Mouse (Mus musculus) c-Kit-positive CD71-positive TER-119-positive erythroid progenitor cells, embryonic 14.5 days (primary cell): ENCODE results near the gene Aacs.

Experiments used
- DNase-seq: peaks from one replicate; pipeline ENCODE4 v3.0.0-alpha.2; 2013; ENCODE audit warnings: low spot score

The Aacs gene

DNA sequence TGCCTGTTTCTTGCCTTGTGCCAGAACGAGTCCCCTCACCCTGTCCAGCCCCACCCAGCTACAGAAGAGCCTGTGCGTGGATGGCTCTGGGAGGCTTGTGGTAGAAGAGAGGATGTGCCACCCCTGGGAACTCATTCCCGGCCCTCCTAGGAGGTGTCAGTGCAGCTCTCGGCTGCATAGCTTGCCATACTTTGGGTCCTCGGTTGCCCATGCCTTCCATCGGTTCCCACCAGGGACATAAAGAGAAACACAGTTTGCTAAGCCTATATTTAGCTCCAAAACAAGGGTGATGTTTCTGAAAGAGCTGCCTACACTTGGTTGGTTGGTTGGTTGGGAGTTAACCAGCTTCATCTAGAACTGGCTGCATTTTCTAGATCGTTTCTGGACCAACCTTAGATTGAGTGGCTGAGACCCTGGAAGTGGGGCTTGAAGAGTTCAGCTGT, 58.6 kb downstream of the Aacs start:
- no peak for DNase-seq

DNA sequence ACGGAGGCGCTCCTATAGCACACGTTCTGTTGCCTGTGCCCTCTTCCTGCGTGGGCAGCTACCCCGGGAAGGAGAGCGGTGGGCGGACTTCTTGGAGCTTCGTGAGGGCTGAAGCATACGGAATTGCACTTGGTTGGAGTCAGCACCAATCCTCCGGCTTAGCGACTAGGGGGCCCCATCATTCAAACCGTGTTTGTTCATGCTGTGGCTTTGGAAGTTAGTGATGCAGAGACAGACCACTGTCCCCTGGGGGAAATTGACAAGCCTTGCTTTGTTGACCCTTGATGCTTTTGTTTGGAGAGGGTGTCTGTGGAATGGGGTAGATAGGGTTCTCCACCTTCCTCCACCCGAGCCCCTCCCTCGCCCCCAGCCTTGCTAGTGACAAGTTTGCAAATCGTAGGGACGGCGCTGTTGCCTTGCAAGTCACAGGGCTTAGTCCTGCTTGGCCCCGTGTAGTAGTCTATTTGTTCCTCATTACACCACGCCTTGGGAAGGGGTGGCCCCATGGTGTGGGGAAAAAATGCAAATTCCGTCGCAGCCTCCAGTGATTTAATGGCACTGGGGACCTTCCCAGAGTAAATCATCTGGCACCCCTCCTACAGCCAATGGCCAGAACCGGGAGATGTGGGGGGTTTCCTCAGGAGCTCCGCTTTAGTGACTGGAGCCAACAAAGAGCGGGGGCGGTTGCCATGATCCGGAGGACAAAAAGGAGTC, 59.2 kb downstream of the Aacs start:
- DNase-seq: no peak

DNA sequence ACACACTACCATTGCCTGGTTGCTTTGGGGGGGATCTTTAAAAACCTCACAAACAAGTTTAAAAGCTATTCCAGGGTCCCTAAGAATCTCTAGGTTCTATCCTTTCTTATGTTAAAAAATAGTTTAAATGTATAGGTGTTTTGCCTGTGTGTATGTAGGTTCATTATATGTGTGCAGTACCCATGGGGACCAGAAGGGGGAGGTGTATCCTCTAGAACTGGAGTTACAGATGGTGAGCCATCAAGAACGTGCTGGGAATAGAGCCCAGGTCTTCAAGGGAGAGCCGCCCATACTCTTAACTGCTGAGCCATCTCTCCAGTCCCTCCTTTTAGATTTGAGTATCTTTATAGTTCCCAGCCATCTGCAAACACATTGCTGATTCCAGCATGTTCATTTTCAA, 69.5 kb downstream of the Aacs start:
- DNase-seq: no peak

DNA sequence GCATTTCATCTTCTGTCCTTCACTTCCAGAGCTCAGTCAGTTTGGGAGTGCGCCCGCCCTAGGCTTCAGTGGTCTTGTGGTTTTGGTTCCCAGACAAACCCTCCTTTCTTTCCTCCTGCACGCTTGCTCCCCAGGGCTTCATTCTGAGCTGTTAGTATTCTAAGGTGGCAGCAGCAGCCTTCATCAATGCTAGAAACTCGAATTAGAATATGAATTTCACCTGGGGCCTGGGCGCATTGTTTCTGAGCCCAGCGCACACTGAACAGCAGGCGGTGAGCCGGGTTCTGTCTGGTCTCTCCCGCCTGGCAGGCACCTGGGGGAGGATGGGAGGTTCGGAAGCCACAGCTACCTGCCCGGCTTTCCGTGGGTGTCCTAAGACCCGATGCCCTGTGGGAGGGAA, 70.7 kb downstream of the Aacs start:
- DNase-seq: no peak

DNA sequence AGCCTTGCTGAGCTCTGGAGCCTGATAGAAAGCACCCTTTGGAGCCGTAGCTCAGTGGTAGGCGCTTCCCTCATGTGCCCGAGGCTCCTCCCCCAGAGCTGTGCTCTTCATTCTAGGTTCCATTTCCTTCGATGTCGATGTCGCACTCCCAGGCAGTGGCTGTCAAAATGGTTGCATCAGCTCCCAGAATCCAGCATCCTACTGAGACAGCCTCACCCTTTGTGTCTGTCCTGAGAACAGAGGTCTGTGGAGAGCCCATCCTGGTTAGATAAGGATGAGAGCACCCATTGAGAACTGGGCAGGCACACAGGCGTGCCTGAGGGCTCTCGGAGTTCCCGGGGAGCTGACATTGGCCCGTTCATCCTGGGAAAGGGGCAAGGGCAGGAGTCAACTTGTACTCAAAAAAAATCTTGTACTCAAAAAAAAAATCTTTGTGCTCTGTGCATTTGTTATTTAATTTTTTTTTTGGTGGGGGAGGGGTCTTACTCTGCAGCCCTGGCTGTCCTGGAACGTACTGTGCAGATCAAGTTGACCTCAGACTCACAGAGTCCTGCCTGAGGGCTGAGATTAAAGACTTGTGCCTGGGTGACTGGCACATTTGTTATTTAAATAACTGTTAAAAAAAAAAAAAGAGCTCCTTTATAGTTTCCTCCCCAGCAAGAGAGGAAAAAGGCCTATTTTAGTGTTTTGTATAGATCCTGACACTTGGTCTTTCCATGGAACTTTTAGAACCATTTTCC, 74.3 kb downstream of the Aacs start:
- DNase-seq: no peak

DNA sequence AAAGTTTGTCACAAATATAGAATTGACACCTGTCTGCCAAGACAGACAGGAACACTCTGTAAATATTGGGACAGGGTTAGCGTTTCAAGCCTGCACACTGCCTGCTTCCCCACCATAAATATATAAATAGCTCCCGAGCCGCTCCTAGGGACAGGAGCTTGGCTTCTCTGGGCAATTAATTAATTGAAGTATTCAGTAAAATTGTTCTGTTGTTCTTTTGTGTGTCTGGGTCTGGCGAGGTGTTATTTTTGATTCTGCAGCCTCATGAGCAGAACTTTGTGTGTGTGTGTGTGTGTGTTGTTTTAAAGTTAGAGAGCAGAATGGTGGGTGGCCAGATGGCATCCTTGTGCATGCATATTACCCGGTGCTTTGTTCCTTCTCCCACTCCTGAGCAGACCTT, 80.1 kb downstream of the Aacs start:
- DNase-seq: no peak

DNA sequence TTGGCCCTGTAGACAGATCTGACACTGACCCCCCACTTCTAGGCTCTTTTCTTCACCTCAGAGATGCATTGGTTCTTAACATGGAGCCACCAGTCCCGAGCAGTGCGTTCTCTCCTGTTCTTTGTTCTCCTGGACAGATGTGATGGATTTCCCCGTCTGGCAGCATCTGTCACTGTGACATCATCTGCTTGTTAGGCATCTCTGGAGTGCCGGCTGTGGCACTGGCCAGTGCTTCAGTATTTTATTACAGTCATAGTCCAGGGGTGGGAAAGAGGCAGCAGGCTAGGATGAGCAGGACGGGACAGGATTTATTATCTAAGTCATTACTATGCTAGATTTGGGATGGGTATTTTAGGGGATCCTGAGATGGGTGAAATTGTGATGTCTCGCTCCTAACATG, 87.9 kb downstream of the Aacs start:
- DNase-seq: no peak

DNA sequence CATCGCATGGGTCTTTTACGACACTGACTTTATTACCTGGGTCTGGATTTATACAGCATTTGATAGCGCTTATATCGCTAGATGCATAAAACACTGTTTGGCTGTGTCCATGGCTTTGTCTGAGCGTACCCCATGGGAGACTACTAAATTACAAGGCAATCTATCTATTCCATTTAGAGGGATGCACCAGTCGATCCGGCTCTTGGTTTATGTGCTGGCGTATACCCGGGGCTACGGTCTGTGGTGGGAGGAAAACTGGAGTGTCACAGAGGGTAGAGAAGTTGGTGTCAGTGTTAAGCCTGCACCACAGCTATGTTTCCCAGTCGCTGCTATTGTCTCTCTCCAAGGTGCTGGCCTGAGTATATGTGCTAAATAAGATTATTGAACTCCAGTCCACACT, 90.1 kb downstream of the Aacs start:
- DNase-seq: no peak
